Mouse (Mus musculus) embryo, embryonic 11 days (tissue): ENCODE measurements around the gene Dock1.

Experiments
- DNase-seq: peaks from one replicate; pipeline ENCODE4 v3.0.0-alpha.2; 2015

Gene Dock1

DNA sequence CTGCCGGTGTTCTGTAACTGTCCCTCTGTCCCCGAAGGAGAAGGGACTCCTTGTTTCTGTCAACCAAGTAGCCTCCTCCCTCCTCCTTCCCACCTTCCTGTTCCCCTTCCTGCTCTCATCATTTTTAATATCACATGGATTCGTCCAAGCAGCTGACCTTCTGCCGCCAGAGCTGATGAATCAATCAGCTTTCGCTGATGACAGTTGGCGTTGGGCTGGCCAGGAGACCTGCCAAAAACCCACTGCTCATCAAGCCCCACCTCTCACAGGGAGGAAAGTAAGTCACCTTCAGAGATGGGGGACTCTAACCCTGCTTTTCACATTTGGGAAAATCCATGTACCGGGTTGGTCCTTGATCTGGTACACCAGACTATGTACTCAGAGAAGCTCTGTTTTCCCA, 87.2 kb downstream of the Dock1 start:
- no peak for DNase-seq

DNA sequence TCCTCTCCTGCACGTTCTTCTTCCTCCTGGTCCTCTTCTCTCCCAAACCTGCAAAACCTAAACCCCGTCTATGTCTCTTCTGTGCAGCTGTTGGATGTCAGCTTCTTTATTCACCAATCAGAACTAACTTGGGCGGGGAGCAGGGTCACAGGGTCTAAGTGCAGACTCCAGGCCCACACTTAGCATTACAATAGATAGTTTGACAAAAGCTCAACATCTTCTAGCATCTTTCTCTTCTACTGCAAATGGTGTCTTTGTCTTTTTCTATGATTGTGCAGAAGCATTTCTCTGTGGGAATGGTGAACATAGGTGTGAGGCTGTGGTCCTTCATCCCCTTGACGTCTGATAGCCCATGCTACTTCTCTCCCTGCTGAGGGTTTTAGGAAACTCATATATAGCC, 91.3 kb downstream of the Dock1 start:
- no peak for DNase-seq

DNA sequence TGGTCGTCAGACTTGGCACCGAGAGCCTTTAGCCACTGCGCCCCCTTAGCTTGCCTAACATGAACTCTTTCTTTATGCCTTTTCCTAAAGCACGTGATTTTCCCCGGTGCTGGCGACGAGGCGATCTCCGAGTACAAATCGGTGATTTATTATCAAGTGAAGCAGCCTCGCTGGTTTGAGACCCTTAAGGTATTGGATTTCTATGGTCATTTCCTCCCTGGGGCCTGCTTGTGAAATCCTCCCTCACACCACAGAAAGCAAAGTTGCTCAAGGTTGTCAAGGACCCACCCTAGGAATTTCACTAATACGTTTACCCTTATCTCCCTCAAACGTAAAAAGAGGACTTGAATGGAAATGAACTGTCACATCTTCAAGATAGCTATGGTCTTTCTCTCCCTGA, 94.7 kb downstream of the Dock1 start:
- DNase-seq, result peak; percentile 10

DNA sequence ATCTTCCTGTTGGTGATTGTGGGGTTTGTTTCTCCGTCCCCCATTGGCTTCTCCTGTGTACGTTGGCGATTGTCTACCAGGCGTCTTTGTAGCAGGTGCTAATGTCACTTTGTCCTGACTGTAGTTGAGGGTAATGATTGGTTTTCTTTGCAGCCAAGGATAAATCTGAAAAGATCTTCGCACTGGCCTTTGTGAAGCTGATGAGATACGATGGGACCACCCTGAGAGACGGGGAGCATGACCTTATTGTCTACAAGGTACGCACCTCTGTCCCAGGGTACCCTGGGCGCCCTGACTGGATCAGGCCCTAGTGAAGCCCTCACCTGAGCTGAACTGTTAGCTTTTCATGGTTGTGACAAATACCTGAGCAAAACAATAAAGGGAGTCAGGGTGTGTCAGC, 100.9 kb downstream of the Dock1 start:
- no peak for DNase-seq

DNA sequence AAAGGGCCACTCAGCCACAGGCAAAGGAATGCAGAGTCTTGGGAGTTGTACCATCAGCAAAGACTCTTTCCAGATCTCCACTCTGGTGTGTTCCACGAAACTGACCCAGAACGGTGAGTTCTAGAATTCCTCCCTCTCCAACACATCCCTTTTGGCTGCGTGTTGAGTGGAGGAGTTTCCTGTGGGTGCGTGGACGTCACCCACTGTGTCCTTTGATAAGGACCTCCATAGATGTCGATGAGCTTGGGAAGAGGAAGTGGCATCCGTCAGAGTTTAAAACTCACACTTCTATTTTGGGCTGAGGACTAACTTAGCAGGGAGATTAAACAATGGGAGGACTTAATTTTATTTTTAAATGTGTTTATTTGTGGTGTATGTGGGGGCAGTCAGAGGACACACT, 101.9 kb downstream of the Dock1 start:
- no peak for DNase-seq

DNA sequence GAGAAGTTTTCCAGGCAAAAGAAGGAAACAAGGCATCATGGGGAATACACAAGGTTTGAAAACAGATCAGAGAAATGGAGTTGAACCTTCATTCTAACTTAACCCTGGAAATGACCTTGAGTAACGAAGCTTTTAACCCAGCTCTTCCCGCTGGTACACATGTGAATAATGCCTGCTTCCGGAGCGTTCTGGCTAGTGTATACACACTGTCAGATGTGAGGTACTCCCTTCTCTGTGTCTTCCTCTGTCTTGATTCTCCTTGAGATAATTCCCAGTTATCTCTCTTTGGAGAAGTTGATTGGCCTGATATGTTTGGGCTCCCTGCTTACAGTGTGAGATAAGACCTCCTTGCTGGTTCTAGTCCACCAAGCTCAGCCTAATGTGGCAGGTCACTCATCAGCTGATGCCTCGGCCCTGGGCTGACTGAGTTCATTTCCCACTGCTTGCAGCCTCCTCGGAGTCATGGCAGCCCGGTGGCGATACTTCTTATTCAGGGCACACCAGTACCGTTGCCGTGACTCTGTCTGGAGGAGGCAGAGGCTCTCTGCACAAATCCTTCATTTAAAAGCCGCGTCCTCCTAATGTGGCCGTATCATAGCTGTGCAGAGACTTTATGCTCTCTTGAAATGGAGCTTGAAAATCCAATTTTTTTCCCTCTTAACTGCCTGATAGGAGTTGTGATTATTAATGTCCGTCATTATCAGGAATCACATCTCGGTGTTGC, 102.6 kb downstream of the Dock1 start:
- DNase-seq, result no peak

DNA sequence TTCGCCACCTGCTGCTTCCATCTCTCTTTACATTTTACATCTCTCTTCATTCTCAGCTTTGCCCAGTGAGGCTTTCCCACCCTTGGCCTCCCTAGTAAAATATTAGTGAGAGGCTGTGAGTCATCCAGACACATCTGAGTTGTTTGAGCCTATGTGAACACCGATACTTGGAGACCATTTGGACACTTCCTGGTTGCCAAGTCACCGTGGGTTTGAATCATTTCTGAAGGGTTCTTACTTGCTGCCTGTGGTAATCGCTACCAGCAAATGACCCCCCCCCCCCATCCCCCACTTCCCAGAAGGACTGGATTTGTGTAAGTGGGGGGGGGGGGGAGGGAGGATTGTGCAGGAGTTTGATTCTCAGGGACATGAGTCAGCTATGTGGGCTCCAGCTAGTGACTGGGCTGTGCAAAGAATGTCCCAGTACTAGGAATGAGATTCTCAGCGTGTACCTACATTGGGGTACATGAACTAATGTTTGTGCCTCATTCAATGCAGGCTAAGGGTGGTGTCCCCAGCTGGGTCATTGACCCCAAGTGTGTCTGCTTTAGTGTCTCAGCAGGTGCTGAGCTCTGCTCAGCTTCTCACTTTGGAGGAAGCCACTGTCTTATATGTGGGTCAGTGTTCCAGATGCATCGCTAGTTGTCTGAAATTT, 103.4 kb downstream of the Dock1 start:
- no peak for DNase-seq

DNA sequence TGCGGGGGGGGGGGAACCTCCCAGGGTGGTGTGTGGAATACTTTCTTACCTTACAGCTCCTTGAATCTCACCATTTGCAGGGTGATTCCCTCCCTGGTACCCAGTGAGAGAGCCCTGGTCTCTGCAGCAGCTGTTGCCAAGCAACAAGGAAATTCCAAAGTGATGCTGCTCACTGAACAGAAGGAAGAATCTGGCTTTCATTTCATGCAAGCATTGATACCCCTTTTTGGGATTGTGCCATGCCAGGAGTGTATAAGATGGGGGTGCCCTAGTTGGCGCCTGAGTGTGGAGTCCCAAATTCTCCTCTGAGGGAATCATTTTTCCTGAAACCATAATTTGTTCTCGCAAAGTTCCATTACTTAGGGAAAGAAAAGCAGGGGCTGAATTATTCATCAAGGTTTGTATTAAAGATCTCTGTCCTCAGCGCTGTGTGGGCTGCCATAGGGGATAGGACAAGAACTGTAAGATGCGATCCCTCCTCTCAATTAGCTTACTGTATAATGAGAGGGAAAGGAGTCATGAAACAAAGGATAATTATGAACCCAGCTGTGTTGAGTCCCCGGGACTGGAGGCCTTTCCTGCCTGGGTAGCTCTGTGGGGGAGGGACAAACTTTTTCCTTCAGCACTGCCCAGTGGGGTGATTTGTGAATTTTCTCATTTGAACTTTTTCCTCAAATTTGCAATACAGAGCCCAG, 104.2 kb downstream of the Dock1 start:
- peak; percentile 18 for DNase-seq

DNA sequence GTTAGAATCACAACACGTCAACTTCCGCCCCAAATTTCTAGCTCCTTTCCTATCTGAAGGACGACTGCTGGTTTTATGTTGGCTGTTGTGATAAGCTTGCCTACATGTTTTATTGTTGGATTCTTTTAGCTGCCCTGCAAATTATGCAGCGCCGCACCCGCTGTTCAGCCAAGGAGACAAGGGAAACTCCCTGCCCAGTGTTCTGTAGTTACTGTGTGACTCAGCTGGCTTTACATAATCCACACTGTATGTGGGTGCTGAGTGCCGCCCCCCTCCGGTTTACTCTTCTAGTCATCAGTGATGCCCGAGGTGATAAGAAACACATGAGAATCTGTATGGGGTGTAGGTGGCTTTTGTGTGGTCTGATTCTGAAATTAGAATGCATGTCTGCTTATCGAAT, 105.2 kb downstream of the Dock1 start:
- no peak for DNase-seq

DNA sequence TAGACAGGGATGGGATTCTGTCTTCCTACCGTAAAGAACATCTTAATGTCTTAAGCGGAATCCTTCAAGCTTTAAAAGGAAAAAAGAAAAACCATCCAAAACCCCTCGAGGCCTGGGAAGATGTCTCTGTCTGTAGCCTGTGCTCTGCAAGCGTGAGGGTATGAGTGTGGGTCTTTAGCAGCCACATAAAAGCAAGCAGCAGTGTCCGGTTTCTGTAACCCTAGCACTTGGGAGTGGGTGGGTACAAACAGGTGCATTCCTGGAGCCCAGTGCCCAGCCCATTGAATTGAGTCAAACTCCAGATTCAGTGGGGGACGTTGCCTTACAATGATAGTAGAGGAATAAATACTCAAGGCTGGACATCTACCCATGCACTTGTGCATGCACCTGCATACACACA, 105.9 kb downstream of the Dock1 start:
- no peak for DNase-seq

DNA sequence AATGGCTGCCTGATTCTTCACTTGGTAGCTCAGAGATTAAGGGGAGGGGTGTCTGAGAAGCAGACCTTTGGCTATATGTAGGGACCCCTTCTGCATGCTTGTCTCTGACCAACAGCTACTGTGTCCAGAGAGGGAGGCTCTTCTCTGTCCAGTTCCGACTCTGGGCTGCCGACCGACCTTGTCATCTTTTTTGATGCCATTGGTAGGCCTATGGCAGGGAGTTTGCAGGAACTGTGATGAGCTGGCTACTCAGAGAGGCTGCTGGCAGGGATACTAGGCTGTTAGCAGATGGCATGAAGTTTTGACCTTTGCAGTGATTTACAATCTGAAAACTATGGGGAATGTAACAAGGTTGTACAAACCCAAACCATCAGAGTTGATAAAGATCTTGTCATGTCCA, 109.3 kb downstream of the Dock1 start:
- no peak for DNase-seq

DNA sequence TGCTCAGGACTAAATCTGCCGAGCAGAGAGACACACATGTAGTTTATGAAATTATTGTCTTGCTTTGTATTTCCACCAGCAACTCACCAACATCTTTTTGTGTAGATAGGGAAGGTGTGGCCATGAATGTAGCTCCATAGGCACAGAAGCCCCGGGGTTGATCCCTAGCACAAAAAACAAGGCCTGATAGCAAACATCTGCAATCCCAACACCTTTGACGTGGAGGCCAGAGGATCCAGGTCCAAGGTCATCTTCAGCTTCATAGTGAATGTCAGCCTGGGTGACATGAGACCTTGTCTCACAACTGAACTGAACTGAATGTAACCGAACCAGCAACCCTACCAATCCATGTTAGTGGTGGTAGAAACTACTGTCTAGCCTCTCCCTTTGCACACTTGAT, 116.7 kb downstream of the Dock1 start:
- no peak for DNase-seq

DNA sequence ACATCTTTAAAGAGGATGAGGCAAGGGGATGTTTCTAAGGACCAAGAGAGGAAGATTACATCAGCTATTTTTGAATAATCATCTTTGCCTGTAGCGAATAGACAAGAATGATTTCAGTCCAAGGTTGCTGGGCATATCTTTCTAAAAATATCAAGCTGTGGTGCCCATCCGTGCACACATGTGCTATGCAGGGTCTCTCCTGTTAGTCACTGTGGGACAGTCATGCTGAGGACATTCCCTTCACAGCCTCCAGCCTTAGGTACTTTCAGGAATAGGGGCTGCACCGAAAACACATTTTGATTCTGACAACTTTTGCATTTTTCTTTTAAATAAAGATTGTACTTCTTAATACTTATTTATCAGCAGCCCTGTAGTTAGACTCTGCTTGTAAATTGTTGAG, 124.4 kb downstream of the Dock1 start:
- no peak for DNase-seq

DNA sequence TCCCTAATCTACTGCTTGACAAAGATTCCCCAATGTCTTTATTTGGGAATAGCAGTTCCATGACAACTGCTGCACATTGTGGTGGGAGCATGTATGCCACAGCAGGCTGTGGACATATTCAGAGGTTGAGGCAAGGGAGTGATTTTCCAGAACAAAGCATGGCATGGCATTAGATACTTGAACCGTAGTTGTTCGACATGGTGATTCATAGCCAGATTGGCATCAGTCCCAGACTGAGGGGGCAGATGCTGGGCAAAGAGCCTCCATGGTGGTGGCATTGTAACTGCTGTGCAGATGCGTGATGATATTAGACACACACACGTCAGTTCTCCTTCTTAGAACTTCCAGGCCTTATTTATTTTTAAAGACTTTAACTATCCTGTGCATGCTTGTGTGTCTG, 129.6 kb downstream of the Dock1 start:
- DNase-seq, result no peak

DNA sequence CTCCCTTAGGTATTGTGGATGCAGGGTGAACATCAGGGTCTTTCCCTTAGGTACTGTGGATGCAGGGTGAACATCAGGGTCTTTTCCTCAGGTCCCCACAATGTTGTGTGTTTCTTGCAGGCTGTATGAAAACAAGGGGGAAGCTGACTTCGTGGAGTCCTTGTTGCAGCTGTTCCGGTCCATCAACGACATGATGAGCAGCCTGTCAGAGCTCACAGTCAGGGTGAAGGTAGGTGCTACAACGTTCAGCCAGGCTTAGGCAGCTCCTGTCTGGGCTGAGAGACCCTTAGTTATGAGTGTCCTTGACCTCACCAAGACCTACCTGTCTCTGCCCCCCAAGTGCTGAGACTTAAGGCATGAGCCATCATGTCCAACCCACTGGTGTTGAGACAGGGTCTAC, 134.0 kb downstream of the Dock1 start:
- DNase-seq, result no peak

DNA sequence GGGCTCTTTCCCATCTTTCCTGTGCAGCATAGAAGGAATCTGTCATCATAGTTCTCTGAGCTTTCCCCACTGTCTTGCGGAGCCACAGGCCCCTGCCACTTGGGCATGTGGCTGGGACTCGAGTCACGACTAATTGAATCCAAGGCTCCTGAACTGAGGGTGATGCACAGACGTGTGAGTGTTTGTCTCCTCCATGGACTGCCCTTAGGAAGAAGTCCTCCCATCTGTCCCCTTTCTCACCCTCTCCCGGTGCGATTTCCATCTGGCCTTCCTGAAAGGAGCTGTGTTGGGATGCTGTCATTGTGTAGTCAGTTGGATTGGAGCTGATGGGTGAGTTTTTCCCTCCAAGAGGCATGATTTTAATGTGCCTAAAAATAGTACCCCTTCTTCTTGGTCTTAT, 136.3 kb downstream of the Dock1 start:
- no peak for DNase-seq

DNA sequence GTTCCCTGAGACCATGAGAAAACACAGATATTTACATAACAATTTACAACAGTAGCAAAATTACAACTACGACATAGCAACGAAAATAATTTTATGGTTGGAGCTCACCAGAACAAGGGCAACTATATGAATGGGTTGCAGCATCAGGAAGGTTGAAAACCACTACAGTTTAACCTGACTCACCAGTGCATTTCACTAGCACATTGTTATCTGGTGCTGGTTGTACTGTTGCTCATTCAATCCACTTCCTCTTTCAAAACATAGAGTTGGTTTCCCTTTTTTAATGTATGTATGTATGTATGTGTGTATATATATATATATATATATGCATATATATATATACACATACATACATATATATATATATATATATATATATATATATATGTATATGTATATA, 138.0 kb downstream of the Dock1 start:
- DNase-seq, result no peak

DNA sequence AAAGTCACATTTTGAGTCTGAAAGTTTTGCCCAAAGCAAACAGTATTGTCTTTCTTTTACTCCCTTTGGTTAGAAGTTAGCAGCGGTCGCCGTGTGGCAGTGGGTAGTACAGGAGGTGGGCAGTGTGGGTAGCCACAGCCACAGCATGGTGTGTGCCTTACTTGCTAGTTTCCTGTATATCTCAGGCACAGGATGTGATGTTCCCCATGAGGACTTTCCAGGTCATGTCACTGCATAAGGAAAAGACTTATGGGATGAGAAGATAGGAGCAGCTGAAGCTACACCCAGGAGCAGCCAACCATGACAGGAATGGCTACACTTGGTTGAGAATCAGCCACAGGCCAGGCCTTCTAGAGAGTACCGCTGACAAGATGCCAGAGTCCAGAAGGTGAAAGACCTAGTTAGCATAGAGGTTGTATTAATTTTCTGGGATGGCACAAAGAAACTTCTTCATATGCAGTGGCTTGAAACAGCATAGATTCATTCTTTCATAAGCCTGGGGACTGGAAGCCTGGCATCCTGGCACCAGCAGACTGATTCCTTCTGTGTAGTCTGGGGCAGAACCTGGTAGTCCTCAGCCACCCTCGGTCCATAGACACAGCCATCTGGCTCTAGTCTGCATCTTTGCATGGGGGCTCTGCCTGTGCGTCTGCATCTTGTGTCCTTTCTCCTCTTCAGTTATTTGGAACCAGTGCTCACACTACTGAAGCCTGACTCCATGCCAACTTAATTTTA, 139.0 kb downstream of the Dock1 start:
- DNase-seq, result no peak

DNA sequence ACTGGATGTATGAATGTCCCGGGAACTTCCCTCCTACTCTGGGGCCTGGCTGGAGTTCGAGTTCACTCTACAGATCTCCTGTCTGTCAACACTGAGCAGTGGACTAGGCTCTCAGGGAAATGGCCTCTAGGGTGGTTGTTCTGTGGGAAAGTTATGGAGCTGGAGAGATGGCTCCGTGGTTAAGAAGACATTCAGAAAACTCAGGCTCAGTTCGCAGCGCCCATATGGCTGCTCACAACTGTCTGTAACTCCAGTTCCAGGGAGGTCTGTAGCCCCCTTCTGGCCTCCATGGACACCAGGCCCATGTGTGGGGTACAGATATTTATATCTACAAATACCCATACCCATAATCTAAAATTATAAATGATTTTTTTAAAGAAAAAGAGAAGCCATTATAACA, 148.0 kb downstream of the Dock1 start:
- no peak for DNase-seq

DNA sequence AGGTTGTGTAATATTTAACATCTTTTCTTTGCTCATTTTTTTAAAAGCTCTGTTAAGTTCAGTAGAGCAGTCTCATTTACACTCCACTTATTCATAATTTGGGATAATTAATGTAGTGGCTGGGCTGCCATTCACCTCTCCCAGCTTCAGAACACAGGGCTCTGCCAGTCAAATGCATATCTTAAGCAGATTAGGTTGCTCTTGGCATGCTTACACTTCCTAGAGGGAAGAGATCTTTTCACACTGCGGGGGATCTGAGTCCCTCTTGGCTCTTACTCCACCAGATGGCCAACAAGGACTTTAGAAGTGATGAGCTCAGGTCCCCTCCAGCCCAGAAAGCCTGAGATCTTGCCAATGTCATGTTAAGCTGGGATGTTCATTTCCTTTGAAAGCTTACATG, 150.8 kb downstream of the Dock1 start:
- no peak for DNase-seq

DNA sequence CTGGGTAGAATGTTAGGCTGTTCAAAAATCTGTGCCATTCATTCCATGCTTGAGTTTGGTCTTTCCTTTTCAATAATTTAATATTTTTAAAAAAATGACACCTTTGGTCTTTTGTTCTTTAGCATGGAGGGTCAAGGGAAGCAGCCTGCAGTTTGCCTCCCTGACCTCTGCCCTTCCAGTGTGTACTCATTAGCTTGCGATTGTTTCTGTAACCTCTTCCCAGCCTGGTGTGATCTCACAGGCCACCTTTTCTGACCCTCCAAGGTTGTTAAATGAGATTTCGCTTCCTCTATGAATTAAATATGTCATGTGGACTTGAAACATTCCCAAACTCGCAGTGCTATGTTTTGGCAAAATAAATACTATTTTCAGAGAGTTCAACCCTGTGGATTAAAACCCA, 151.6 kb downstream of the Dock1 start:
- peak; percentile 13 for DNase-seq

DNA sequence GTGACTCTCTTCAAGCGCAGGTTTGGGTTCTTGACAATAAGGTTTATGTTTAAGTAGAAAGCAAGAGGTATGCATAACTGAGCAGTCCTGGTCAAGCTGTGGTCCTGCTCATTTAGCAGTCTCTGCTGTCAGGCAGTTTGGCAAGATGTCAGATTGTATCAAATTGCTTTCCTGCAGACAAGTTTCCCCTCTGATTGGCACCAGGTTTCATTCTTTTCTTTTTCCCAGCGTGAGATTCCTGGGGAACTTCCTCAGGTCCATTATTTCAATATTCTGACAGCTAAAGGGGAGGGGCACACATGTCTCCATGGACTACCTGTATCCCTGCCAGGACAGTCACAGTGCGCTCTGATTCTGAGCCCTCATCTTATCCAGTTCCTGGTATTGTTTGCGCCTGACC, 153.4 kb downstream of the Dock1 start:
- DNase-seq, result no peak

DNA sequence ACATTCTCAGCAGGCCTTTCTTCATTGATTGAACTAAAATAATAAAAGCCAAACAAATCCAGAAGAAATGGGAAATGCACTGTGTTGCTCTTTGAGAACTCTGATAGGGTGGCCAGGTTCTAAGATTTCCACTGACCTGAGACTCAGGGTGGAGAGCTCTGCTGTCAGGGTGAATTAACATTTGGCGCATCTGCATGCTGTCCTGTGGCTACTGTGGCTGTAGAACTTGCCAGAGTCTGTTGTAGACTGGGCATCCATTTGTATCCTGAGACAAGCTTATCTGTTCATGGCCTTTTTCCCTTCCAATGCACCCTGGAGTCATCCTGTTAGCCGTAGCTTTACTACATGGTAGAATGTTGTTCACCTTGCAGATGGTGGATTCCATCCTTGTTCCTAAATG, 169.6 kb downstream of the Dock1 start:
- no peak for DNase-seq

DNA sequence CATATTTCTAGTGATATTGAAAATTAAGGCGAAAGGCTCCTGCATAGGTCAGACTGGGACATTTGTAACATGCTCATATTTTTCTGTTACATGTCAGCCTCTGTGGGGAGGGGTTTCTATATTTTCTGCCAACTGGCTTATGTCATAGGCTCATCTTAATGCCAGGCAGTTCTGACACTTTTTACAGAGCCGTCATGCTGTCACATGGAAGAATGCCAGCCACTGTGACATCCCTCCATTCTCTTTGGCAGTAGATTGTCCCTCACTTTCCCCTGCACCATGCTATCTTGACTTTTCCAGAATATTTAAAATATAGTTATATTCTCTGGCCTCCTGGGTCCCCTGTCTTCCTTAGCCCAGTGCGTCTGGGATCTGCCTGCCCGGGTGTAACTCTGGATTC, 172.3 kb downstream of the Dock1 start:
- DNase-seq, result no peak
